In genomic region chr11:104510606-104511005, GRCm38 (mm10) we compare ENCODE assay signal across 10 mouse cellular contexts. TPM values are rescaled to one million over a fixed set of nuclear protein-coding genes. Genes with fewer than 3 reads are reported as not detected.
DNase-seq lines count a peak whose midpoint lies in the region; ATAC-seq and TF ChIP-seq lines count a peak whose summit lies in the region.
"Had no signal": no experiment of that assay in that cellular context is flagged by ENCODE, and none has a peak within 500 bp of the region (broad histone marks: within the 10 kb centered on the region; RNA-seq: fewer than 3 reads in every experiment).

No protein-coding gene starts in this region.

- no peak for TF ChIP-seq CTCF in thymus, adult 2 months (IDR thresholded peaks at IDR 0.05; ENCODE audit: borderline replicate concordance, control insufficient read depth, extremely low read depth, insufficient read depth, low read length, poor library complexity)
- peak; percentile 49 for TF ChIP-seq CTCF in cortical plate, adult 2 months (IDR thresholded peaks at IDR 0.05; ENCODE audit: extremely low read depth, insufficient read depth, low read length)
- TF ChIP-seq CTCF in lung, embryonic 14.5 days (IDR thresholded peaks at IDR 0.05; ENCODE audit: low read depth), result peak; percentile 67

- H3K9me3 ChIP-seq in hindbrain, embryonic 10.5 days, result no peaks in the 10 kb centered on the region
- H3K9me3 ChIP-seq in hindbrain, embryonic 12.5 days (replicated peaks), result no peaks in the 10 kb centered on the region
- H3K9me3 ChIP-seq in lung, embryonic 14.5 days (ENCODE audit: low read depth, low read length), result no peaks in the 10 kb centered on the region
- H3K9me3 ChIP-seq: megakaryocyte, embryonic 14.5 days had no signal

- ATAC-seq in hindbrain, embryonic 12.5 days (ENCODE audit: low FRiP score), result no peak
- ATAC-seq in lung, embryonic 14.5 days (ENCODE audit: insufficient read depth), result no peak

- no peak for TF ChIP-seq POLR2A in thymus, adult 2 months (IDR thresholded peaks at IDR 0.05; ENCODE audit: control insufficient read depth, extremely low read depth, insufficient read depth, low read length, poor library complexity)
- TF ChIP-seq POLR2A in cortical plate, adult 2 months (IDR thresholded peaks at IDR 0.05; ENCODE audit: extremely low read depth, insufficient read depth, low read length), result no peak

- H3K4me2 ChIP-seq in hindbrain, embryonic 12.5 days (replicated peaks), result no peak overlapping the region
- no peak overlapping the region for H3K4me2 ChIP-seq in lung, embryonic 14.5 days

- no peaks in the 10 kb centered on the region for H3K4me1 ChIP-seq in hindbrain, embryonic 10.5 days (replicated peaks)
- H3K4me1 ChIP-seq in hindbrain, embryonic 12.5 days, result no peaks in the 10 kb centered on the region
- no peaks in the 10 kb centered on the region for H3K4me1 ChIP-seq in thymus, adult 2 months (replicated peaks; ENCODE audit: control insufficient read depth, insufficient read depth, low read length)
- H3K4me1 ChIP-seq in cortical plate, adult 2 months (ENCODE audit: control insufficient read depth, insufficient read depth, low read length), result no peaks in the 10 kb centered on the region
- no peaks in the 10 kb centered on the region for H3K4me1 ChIP-seq in lung, embryonic 14.5 days (ENCODE audit: insufficient read depth)
- H3K4me1 ChIP-seq: megakaryocyte, embryonic 14.5 days had no signal

- peaks cover 100% of the 10 kb centered on the region for H3K36me3 ChIP-seq in hindbrain, embryonic 10.5 days
- H3K36me3 ChIP-seq in hindbrain, embryonic 12.5 days, result peaks cover 82% of the 10 kb centered on the region
- peaks cover 74% of the 10 kb centered on the region for H3K36me3 ChIP-seq in thymus, adult 2 months (ENCODE audit: control insufficient read depth, insufficient read depth, low read length)
- H3K36me3 ChIP-seq in lung, embryonic 14.5 days (ENCODE audit: insufficient read depth), result peaks cover 90% of the 10 kb centered on the region

- no peak overlapping the region for H3K9ac ChIP-seq in hindbrain, embryonic 12.5 days
- H3K9ac ChIP-seq in lung, embryonic 14.5 days, result no peak overlapping the region

- no peak overlapping the region for H3K27ac ChIP-seq in hindbrain, embryonic 10.5 days
- H3K27ac ChIP-seq in hindbrain, embryonic 12.5 days, result no peak overlapping the region
- no peak overlapping the region for H3K27ac ChIP-seq in thymus, adult 2 months (ENCODE audit: control insufficient read depth, insufficient read depth, low read length)
- H3K27ac ChIP-seq in cortical plate, adult 2 months (ENCODE audit: insufficient read depth, low read length), result no peak overlapping the region
- H3K27ac ChIP-seq in lung, embryonic 14.5 days (ENCODE audit: low read depth), result no peak overlapping the region

- H3K4me3 ChIP-seq in hindbrain, embryonic 10.5 days, result no peak overlapping the region
- no peak overlapping the region for H3K4me3 ChIP-seq in hindbrain, embryonic 12.5 days
- no peak overlapping the region for H3K4me3 ChIP-seq in thymus, adult 2 months (ENCODE audit: control insufficient read depth, insufficient read depth, low read length)
- H3K4me3 ChIP-seq in cortical plate, adult 2 months (ENCODE audit: insufficient read depth, low read length), result no peak overlapping the region
- H3K4me3 ChIP-seq in lung, embryonic 14.5 days (ENCODE audit: low read depth, low read length), result no peak overlapping the region
- H3K4me3 ChIP-seq: erythroblast, embryonic 14.5 days; megakaryocyte, embryonic 14.5 days had no signal

- no peaks in the 10 kb centered on the region for H3K27me3 ChIP-seq in hindbrain, embryonic 10.5 days (ENCODE audit: insufficient read depth, poor library complexity, severe bottlenecking)
- H3K27me3 ChIP-seq in hindbrain, embryonic 12.5 days, result no peaks in the 10 kb centered on the region
- no peaks in the 10 kb centered on the region for H3K27me3 ChIP-seq in thymus, adult 2 months (ENCODE audit: control insufficient read depth, insufficient read depth, low read length)
- H3K27me3 ChIP-seq in lung, embryonic 14.5 days (ENCODE audit: insufficient read depth, low read length), result no peaks in the 10 kb centered on the region
- H3K27me3 ChIP-seq: megakaryocyte, embryonic 14.5 days had no signal

- peak; percentile 16 for DNase-seq in hindbrain, embryonic 10.5 days (ENCODE audit: low spot score)
- DNase-seq in thymus, adult 2 months, result peak; percentile 18
- DNase-seq in thymus, adult 18-20 months, result no peak
- DNase-seq in lung, embryonic 14.5 days, result peak; percentile 77
- no peak for DNase-seq in cerebellum, adult 8-10 months
- no peak for DNase-seq in Muller cell, postnatal 12 days (ENCODE audit: inconsistent ontology term)

- 92% methylated on average over 2 of the region's 2 CpGs for WGBS in hindbrain, embryonic 10.5 days
- WGBS in hindbrain, embryonic 12.5 days, result 95% methylated on average over 2 of the region's 2 CpGs
- 95% methylated on average over 2 of the region's 2 CpGs for WGBS in thymus, adult 2 months
- 81% methylated on average over 2 of the region's 2 CpGs for WGBS in lung, embryonic 14.5 days

RNA-seq across cellular contexts. Expression of gene Cdc27, which starts 39.8 kb away (rescaled TPM):
- 38.6 and 53.4 TPM in 2 replicates for polyA plus RNA-seq in hindbrain, embryonic 10.5 days (2016; fragmentation: Nextera tagmentation; extraction: Ambion mirVana)
- polyA plus RNA-seq in hindbrain, embryonic 12.5 days (2016; fragmentation: Nextera tagmentation; extraction: Ambion mirVana), result 47.6 and 50.4 TPM in 2 replicates
- polyA plus RNA-seq in thymus, adult 2 months (2012; rRNA removed), result 10.6 and 11.8 TPM in 2 replicates
- polyA plus RNA-seq in cortical plate, adult 2 months (2012; rRNA removed), result 22.2 and 23.8 TPM in 2 replicates
- 47.7 and 51.0 TPM in 2 replicates for polyA plus RNA-seq in lung, embryonic 14.5 days (2014; fragmentation: Nextera tagmentation; extraction: Ambion mirVana)

RNA-seq across cellular contexts. Expression of gene Myl4, which starts 39.9 kb away (rescaled TPM):
- 1.2 and 2.0 TPM in 2 replicates for polyA plus RNA-seq in hindbrain, embryonic 10.5 days (2016; fragmentation: Nextera tagmentation; extraction: Ambion mirVana)
- 6.1 and 17.5 TPM in 2 replicates for polyA plus RNA-seq in hindbrain, embryonic 12.5 days (2016; fragmentation: Nextera tagmentation; extraction: Ambion mirVana)
- 27.7 and 60.8 TPM in 2 replicates for polyA plus RNA-seq in thymus, adult 2 months (2012; rRNA removed)
- 70.4 and 74.0 TPM in 2 replicates for polyA plus RNA-seq in cortical plate, adult 2 months (2012; rRNA removed)
- polyA plus RNA-seq in lung, embryonic 14.5 days (2014; fragmentation: Nextera tagmentation; extraction: Ambion mirVana), result 9.8 and 52.1 TPM in 2 replicates

RNA-seq across cellular contexts. Expression of gene Kansl1, which starts 41.9 kb away (rescaled TPM):
- 28.9 TPM in 2 replicates for polyA plus RNA-seq in hindbrain, embryonic 10.5 days (2016; fragmentation: Nextera tagmentation; extraction: Ambion mirVana)
- polyA plus RNA-seq in hindbrain, embryonic 12.5 days (2016; fragmentation: Nextera tagmentation; extraction: Ambion mirVana), result 36.4 and 39.8 TPM in 2 replicates
- 202 and 225 TPM in 2 replicates for polyA plus RNA-seq in thymus, adult 2 months (2012; rRNA removed)
- 85.7 and 86.2 TPM in 2 replicates for polyA plus RNA-seq in cortical plate, adult 2 months (2012; rRNA removed)
- 27.6 and 28.1 TPM in 2 replicates for polyA plus RNA-seq in lung, embryonic 14.5 days (2014; fragmentation: Nextera tagmentation; extraction: Ambion mirVana)

Comparison
In these comparisons a context has a peak if more than half of its experiments do, and no peak if none do; other contexts are left out.
1. DNase-seq: peak in hindbrain, embryonic 10.5 days (single experiment), thymus, adult 2 months (single experiment) and lung, embryonic 14.5 days (single experiment); none in thymus, adult 18-20 months (0 of 2), cerebellum, adult 8-10 months (single experiment) and Muller cell, postnatal 12 days (single experiment).